Mouse (Mus musculus): ENCODE measurements around the gene Trim2.

Trim2 gene

GRCm38 (mm10) chr3:84220748-84221147, 85.9 kb downstream of the Trim2 start:
- DNase-seq (ENCODE audit: low spot score in 2 of 2): no peak

GRCm38 (mm10) chr3:84220326-84220725, 86.4 kb downstream of the Trim2 start:
- DNase-seq (ENCODE audit: low spot score in 2 of 2): no peak

- DNase-seq (ENCODE audit: low spot score in 2 of 2): no peak
Measured at GRCm38 (mm10) chr3:84219720-84220273, 86.9 kb downstream of the Trim2 start.

- DNase-seq (ENCODE audit: low spot score in 2 of 2): no peak
Measured at GRCm38 (mm10) chr3:84219166-84219710, 87.4 kb downstream of the Trim2 start.

- no peak for DNase-seq (ENCODE audit: low spot score in 2 of 2)
Measured at GRCm38 (mm10) chr3:84218498-84218897, 88.2 kb downstream of the Trim2 start.

GRCm38 (mm10) chr3:84217961-84218351, 88.7 kb downstream of the Trim2 start:
- DNase-seq (ENCODE audit: low spot score in 2 of 2): no peak

GRCm38 (mm10) chr3:84217118-84217960, 89.3 kb downstream of the Trim2 start:
- no peak for DNase-seq (ENCODE audit: low spot score in 2 of 2)

- no peak for DNase-seq (ENCODE audit: low spot score in 2 of 2)
Measured at GRCm38 (mm10) chr3:84215743-84216360, 90.8 kb downstream of the Trim2 start.

- no peak for DNase-seq (ENCODE audit: low spot score in 2 of 2)
Measured at GRCm38 (mm10) chr3:84215253-84215652, 91.4 kb downstream of the Trim2 start.

GRCm38 (mm10) chr3:84214501-84214900, 92.2 kb downstream of the Trim2 start:
- no peak for DNase-seq (ENCODE audit: low spot score in 2 of 2)

GRCm38 (mm10) chr3:84211340-84211875, 95.3 kb downstream of the Trim2 start:
- DNase-seq (ENCODE audit: low spot score in 2 of 2): no peak

- no peak for DNase-seq (ENCODE audit: low spot score in 2 of 2)
Measured at GRCm38 (mm10) chr3:84208917-84209513, 97.7 kb downstream of the Trim2 start.

- no peak for DNase-seq (ENCODE audit: low spot score in 2 of 2)
Measured at GRCm38 (mm10) chr3:84208475-84208874, 98.2 kb downstream of the Trim2 start.

GRCm38 (mm10) chr3:84207366-84207765, 99.3 kb downstream of the Trim2 start:
- DNase-seq (ENCODE audit: low spot score in 2 of 2): no peak

- no peak for DNase-seq (ENCODE audit: low spot score in 2 of 2)
Measured at GRCm38 (mm10) chr3:84206106-84206505, 100.6 kb downstream of the Trim2 start.

- no peak for DNase-seq (ENCODE audit: low spot score in 2 of 2)
Measured at GRCm38 (mm10) chr3:84205650-84206049, 101.0 kb downstream of the Trim2 start.

- DNase-seq (ENCODE audit: low spot score in 2 of 2): no peak
Measured at GRCm38 (mm10) chr3:84204640-84205039, 102.0 kb downstream of the Trim2 start.

- no peak for DNase-seq (ENCODE audit: low spot score in 2 of 2)
Measured at GRCm38 (mm10) chr3:84200559-84201420, 105.9 kb downstream of the Trim2 start.

- DNase-seq (ENCODE audit: low spot score in 2 of 2): no peak
Measured at GRCm38 (mm10) chr3:84199516-84199915, 107.2 kb downstream of the Trim2 start.

GRCm38 (mm10) chr3:84198229-84198628, 108.4 kb downstream of the Trim2 start:
- no peak for DNase-seq (ENCODE audit: low spot score in 2 of 2)

GRCm38 (mm10) chr3:84193881-84194280, 112.8 kb downstream of the Trim2 start:
- no peak for DNase-seq (ENCODE audit: low spot score in 2 of 2)

Data from spleen, postnatal 36 days (tissue).